Mouse (Mus musculus) megakaryocyte, embryonic 14.5 days (primary cell): ENCODE data around the gene Galntl6.

ENCODE experiments used
- FLI1 ChIP-seq: IDR thresholded peaks from 2 replicates; pipeline ENCODE4 v1.6.1; 2012; ENCODE audit warnings: low read length, inconsistent platforms, mixed read lengths
- GATA1 ChIP-seq: IDR thresholded peaks from 3 replicates; pipeline ENCODE4 v1.6.1; 2012; ENCODE audit warnings: mixed read lengths, low read length, inconsistent platforms, borderline replicate concordance

DNA sequence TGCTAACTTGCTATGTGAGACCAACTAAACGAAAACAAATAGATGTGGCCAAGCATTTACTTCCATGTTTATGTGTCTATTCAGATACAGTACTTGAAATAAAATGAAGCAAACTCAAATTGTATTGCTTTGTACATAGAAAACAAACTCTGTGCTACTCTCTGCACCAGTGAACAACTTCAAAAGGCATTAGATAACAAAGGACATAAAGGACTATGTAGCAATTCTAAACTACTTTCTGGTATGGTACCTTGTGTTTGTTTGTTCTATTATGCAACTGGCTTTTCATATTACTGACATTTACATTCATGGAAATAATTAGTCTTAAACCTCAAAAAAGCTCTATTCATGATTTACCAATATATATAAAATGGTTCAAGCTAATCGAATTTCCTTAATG is 344.4 kb downstream of the Galntl6 start:
- TF ChIP-seq GATA1 = no peak
- TF ChIP-seq FLI1 = no peak
